Mouse (Mus musculus) midbrain, postnatal 0 days (tissue): ENCODE results near the gene Ccdc18. TPM values are rescaled to one million over a fixed set of nuclear protein-coding genes. Genes with fewer than 3 reads are reported as not detected.
A peak's percentile ranks its signal among the peaks of the same experiment; 100 is the strongest.
"Not testable (repeated sequence)": the region's sequence is repeated elsewhere in the genome, so short reads cannot be mapped to it uniquely, and the experiment has no call there.

Source experiments
- ATAC-seq: fragments of 200-750 bp; cut with Nextera tagmentation; 2 replicates; pipeline ENCODE4 v1.8.0; 2017; ENCODE audit warnings: moderate number of reproducible peaks, mild to moderate bottlenecking, moderate TSS enrichment, moderate library complexity; ENCODE audit not compliant: low FRiP score
- DNase-seq: peaks from one replicate; pipeline ENCODE4 v3.0.0-alpha.2; 2015; ENCODE audit warnings: low spot score
- H3K27ac ChIP-seq: fragments of 300-500 bp; sonication (generic); 2 replicates; pipeline ENCODE4 v1.5.1; 2014; ENCODE audit warnings: low read depth, mild to moderate bottlenecking, low read length, mixed read lengths
- H3K27me3 ChIP-seq: fragments of 300-500 bp; sonication (generic); 2 replicates; pipeline ENCODE4 v1.6.1; 2014; ENCODE audit warnings: low read length, control low read depth, mixed read lengths; ENCODE audit not compliant: insufficient read depth
- H3K36me3 ChIP-seq: fragments of 300-500 bp; sonication (generic); 2 replicates; pipeline ENCODE4 v1.6.1; 2014; ENCODE audit warnings: low read length, control low read depth, mixed read lengths; ENCODE audit not compliant: insufficient read depth
- H3K4me1 ChIP-seq: fragments of 300-500 bp; sonication (generic); 2 replicates; pipeline ENCODE4 v1.6.1; 2014; ENCODE audit warnings: mild to moderate bottlenecking, control low read depth, antibody characterized with exemption, low read length, mixed read lengths; ENCODE audit not compliant: insufficient read depth
- H3K4me2 ChIP-seq: fragments of 300-500 bp; sonication (generic); 2 replicates; pipeline ENCODE4 v1.6.1; 2014; ENCODE audit warnings: low read depth, mild to moderate bottlenecking, low read length, mixed read lengths; ENCODE audit not compliant: poor library complexity, severe bottlenecking
- H3K4me3 ChIP-seq: fragments of 300-500 bp; sonication (generic); 2 replicates; pipeline ENCODE4 v1.5.1; 2014; ENCODE audit warnings: low read depth, mild to moderate bottlenecking, low read length, moderate library complexity
- H3K9ac ChIP-seq: fragments of 300-500 bp; sonication (generic); replicated peaks from 2 replicates; pipeline ENCODE4 v1.6.1; 2014; ENCODE audit warnings: mild to moderate bottlenecking, low read length, moderate library complexity, mixed read lengths; ENCODE audit not compliant: poor library complexity, severe bottlenecking
- H3K9me3 ChIP-seq: fragments of 300-500 bp; sonication (generic); 2 replicates; pipeline ENCODE4 v1.6.1; 2016; ENCODE audit warnings: low read length, control low read depth
- CTCF ChIP-seq: IDR thresholded peaks from 2 replicates; pipeline ENCODE4 v1.5.1; 2016; ENCODE audit warnings: antibody characterized with exemption, mild to moderate bottlenecking
- WGBS: fragments of 180-500 bp; shearing (Covaris S2); extraction: QIAGEN DNeasy Blood & Tissue Kit; methylation state at CpG from one replicate; pipeline ENCODE4 v1.1.7; 2014; 5-methylcytosine and 5-hydroxymethylcytosine counted together
- polyA plus RNA-seq: library from polyadenylated mRNA; unstranded; fragments of >200 nt; fragmentation: Nextera tagmentation; extraction: Ambion mirVana; gene quantifications from 2 replicates; pipeline ENCODE4 v1.2.1, GENCODE M21; 2015
- total RNA-seq: library from RNA; depleted of rRNA; stranded (reverse); fragments of >200 nt; gene quantifications from 2 replicates; pipeline ENCODE4 v1.2.3, GENCODE M21; 2014

The Ccdc18 gene
- total and polyA plus RNA-seq, 2 experiments from 2014 or later = 0.66 to 2.0 TPM

DNA sequence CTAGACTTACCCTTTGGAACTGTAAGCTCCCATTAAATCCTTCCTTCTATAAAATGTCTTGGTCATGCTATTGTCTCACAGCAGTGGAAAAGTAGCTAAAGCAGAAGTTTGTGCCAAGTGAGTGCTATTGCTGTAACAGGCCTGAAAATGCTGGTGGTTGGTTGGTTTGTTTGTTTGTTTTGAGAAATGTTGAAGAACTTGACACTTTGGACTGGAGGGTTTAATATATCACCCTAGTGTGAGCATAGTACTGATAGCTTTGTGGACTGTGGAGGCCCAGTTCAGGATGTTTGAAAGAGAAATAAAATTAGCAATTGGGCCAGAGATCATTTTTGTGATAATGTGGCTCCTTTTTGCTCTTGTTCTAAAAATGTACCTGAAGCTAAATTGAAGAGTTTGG lies 93.5 kb downstream of the Ccdc18 start:
- Histone ChIP-seq H3K4me2 (no peak overlapping the region), H3K9ac (no peak overlapping the region), H3K27me3 (no peaks in the 10 kb centered on the region), H3K4me1 (no peaks in the 10 kb centered on the region), H3K27ac (no peak overlapping the region), H3K4me3 (no peak overlapping the region), H3K9me3 (no peaks in the 10 kb centered on the region), H3K36me3 (no peaks in the 10 kb centered on the region)
- no peak for DNase-seq
- no peak for ATAC-seq
- no peak for TF ChIP-seq CTCF

DNA sequence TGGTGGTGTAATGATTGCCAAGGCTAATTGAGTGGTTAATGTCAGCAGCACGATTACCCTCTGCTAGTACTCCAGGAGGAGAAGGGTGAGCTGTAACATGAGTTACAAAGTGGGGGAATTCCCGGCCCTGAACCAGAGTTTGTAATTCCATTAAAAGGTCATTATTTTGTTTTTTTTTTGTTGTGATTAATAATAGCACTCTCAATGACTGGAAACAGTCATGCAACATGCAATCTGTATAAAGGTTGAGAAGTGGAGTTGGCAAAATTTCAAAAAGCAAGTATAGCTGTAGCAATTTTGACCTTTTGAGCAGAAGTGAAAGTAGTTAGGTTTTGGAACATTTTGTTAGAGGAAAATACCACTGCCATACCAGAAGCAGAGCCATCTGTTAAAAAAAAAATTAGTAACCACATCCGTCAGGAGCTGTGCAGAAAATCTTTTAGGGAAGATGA lies 113.7 kb downstream of the Ccdc18 start:
- no peaks in the 10 kb centered on the region for H3K36me3 ChIP-seq
- 73% methylated on average over 3 of the region's 3 CpGs for WGBS
- H3K9me3 ChIP-seq = no peaks in the 10 kb centered on the region
- no peak overlapping the region for H3K27ac ChIP-seq
- ATAC-seq = no peak
- no peak overlapping the region for H3K4me3 ChIP-seq
- no peak for DNase-seq
- H3K9ac ChIP-seq = no peak overlapping the region
- H3K4me1 ChIP-seq = no peaks in the 10 kb centered on the region
- TF ChIP-seq CTCF = no peak
- H3K27me3 ChIP-seq = no peaks in the 10 kb centered on the region
- no peak overlapping the region for H3K4me2 ChIP-seq

DNA sequence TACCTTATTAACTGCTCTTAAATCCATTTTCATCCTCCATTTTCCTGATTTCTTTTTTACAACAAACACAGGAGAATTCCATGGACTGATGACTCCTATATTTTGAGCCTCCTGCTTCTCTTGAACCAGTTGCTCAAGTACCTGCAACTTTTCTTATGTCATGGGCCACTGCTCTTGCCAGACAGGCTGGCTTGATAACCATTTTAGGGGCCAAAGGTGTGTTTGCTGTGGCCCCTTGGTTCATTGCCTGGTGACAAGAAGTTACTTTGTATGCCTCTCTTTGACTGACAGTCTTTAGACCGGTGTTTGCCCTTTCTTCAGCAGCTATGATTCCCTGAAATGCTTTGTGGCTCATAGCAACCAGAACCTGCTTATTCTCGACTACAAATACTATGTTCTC lies 117.4 kb downstream of the Ccdc18 start:
- 67% methylated on average over 2 of the region's 2 CpGs for WGBS

DNA sequence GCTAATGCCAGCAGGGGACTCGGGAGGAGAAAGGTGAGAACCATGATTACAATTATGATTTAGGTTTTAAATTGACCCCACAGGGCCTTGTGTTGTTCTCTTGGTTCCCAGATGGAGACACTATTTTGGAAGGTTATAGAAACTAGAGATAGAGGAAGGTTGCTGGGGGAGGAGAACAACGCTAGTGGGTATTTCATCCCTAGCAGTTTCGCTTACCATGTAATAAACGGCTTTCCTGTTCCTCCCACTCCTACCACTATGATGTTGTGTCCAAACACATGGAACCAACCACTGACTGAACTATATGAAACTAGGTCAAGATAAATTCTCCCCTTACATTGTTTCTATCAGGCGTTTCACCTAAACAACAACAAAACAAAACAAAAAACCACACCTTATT lies 122.6 kb downstream of the Ccdc18 start:
- ATAC-seq (no peak), DNase-seq (no peak)
- Histone ChIP-seq H3K36me3 (no peaks in the 10 kb centered on the region), H3K4me2 (no peak overlapping the region), H3K9ac (no peak overlapping the region), H3K4me3 (no peak overlapping the region), H3K9me3 (no peaks in the 10 kb centered on the region), H3K4me1 (no peaks in the 10 kb centered on the region), H3K27ac (no peak overlapping the region), H3K27me3 (no peaks in the 10 kb centered on the region)
- WGBS = 89% methylated on average over 5 of the region's 5 CpGs
- TF ChIP-seq CTCF = no peak

More for the DNA sequence above, 117.4 kb downstream of the Ccdc18 start:
- Histone ChIP-seq H3K27me3 (no peaks in the 10 kb centered on the region), H3K4me1 (no peaks in the 10 kb centered on the region), H3K27ac (no peak overlapping the region), H3K4me2 (no peak overlapping the region), H3K9me3 (no peaks in the 10 kb centered on the region), H3K4me3 (no peak overlapping the region), H3K9ac (no peak overlapping the region), H3K36me3 (no peaks in the 10 kb centered on the region)
- no peak for TF ChIP-seq CTCF
- ATAC-seq = no peak
- DNase-seq = no peak

DNA sequence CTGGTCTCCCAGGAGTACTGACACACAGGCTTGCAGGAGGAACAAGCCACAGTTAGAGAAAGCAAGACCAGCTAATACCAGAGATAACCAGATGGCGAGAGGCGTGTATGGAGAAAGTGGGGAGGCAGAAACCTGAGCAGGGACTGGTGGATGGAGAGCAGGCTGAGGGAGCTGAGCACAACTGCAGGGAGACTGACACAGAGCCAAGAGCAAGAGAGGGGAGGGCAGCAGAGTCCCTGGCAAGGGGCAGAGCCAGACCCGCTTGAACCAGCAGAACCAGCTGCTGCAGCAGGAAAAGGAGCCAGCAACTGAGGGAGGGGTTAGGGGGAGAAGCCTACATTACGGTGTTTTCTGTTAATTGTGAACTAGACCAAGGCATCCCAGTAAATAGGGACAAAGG lies 130.0 kb downstream of the Ccdc18 start:
- Histone ChIP-seq H3K4me3 (no peak overlapping the region), H3K27me3 (no peaks in the 10 kb centered on the region), H3K27ac (no peak overlapping the region), H3K9me3 (no peaks in the 10 kb centered on the region), H3K36me3 (no peaks in the 10 kb centered on the region), H3K9ac (no peak overlapping the region), H3K4me1 (no peaks in the 10 kb centered on the region), H3K4me2 (no peak overlapping the region)
- TF ChIP-seq CTCF = no peak
- peak; percentile 79 for ATAC-seq
- peak; percentile 65 for DNase-seq
- 45% methylated on average over 4 of the region's 4 CpGs for WGBS

DNA sequence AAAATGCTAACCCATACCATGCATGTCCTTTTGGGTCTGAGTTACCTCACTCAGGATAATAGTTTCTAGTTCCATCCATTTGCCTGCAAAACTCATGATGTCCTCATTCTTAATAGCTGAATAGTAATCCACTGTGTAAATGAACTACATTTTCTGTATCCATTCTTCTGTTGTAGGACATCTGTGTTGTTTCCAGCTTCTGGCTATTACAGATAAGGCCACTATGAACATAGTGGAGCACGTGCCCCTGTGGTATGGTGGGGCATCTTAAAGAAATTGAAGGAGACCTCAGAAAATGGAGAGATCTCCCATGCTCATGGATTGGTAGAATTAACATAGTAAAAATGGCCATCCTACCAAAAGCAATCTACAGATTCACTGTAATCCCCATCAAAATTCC lies 131.1 kb downstream of the Ccdc18 start:
- H3K36me3 ChIP-seq, H3K27ac ChIP-seq, H3K9me3 ChIP-seq, H3K4me3 ChIP-seq, ATAC-seq, H3K27me3 ChIP-seq, DNase-seq, H3K9ac ChIP-seq, H3K4me1 ChIP-seq, H3K4me2 ChIP-seq: not testable (repeated sequence)
- WGBS = 85% methylated on average over 1 of the region's 1 CpGs
